Comparison of ENCODE assay signal across 16 mouse cellular contexts in genomic region chr9:27558286-27558685, GRCm38 (mm10).
"Had no signal": no experiment of that assay in that cellular context is flagged by ENCODE, and none has a peak within 500 bp of the region (broad histone marks: within the 10 kb centered on the region; RNA-seq: fewer than 3 reads in every experiment).

No protein-coding gene starts in this region.

- H3K4me2 ChIP-seq: kidney, embryonic 15.5 days; liver, embryonic 13.5 days; midbrain, embryonic 12.5 days; neural tube, embryonic 13.5 days had no signal

- H3K36me3 ChIP-seq: kidney, embryonic 15.5 days; liver, embryonic 13.5 days; midbrain, embryonic 12.5 days; neural tube, embryonic 13.5 days had no signal

- ATAC-seq: midbrain, embryonic 16.5 days had no signal

- H3K9me3 ChIP-seq: kidney, embryonic 15.5 days; liver, embryonic 13.5 days; midbrain, embryonic 12.5 days had no signal

- H3K9ac ChIP-seq: kidney, embryonic 15.5 days; liver, embryonic 13.5 days; midbrain, embryonic 12.5 days; neural tube, embryonic 13.5 days had no signal

- H3K4me3 ChIP-seq: kidney, embryonic 15.5 days; liver, embryonic 13.5 days; midbrain, embryonic 12.5 days; myocyte; neural tube, embryonic 13.5 days had no signal

- H3K4me1 ChIP-seq: kidney, embryonic 15.5 days; liver, embryonic 13.5 days had no signal

- H3K27me3 ChIP-seq: kidney, embryonic 15.5 days; liver, embryonic 13.5 days; midbrain, embryonic 12.5 days; neural tube, embryonic 13.5 days had no signal

- H3K27ac ChIP-seq: kidney, embryonic 15.5 days; liver, embryonic 13.5 days; midbrain, embryonic 12.5 days; neural tube, embryonic 13.5 days had no signal

- DNase-seq: kidney, adult 8-10 months; kidney, postnatal 14 days; kidney, postnatal 4 days; liver, embryonic 13.5 days; lung, adult 2 months; lung, postnatal 14 days; lung, postnatal 4 days; retina, postnatal 1 day; right cerebral cortex, postnatal 25 days; thymus, adult 18-20 months; thymus, postnatal 36 days had no signal
